Mouse (Mus musculus): ENCODE data around the gene Sae1.
"Not testable (repeated sequence)": the region's sequence is repeated elsewhere in the genome, so short reads cannot be mapped to it uniquely, and the experiment has no call there.

The Sae1 gene

DNA sequence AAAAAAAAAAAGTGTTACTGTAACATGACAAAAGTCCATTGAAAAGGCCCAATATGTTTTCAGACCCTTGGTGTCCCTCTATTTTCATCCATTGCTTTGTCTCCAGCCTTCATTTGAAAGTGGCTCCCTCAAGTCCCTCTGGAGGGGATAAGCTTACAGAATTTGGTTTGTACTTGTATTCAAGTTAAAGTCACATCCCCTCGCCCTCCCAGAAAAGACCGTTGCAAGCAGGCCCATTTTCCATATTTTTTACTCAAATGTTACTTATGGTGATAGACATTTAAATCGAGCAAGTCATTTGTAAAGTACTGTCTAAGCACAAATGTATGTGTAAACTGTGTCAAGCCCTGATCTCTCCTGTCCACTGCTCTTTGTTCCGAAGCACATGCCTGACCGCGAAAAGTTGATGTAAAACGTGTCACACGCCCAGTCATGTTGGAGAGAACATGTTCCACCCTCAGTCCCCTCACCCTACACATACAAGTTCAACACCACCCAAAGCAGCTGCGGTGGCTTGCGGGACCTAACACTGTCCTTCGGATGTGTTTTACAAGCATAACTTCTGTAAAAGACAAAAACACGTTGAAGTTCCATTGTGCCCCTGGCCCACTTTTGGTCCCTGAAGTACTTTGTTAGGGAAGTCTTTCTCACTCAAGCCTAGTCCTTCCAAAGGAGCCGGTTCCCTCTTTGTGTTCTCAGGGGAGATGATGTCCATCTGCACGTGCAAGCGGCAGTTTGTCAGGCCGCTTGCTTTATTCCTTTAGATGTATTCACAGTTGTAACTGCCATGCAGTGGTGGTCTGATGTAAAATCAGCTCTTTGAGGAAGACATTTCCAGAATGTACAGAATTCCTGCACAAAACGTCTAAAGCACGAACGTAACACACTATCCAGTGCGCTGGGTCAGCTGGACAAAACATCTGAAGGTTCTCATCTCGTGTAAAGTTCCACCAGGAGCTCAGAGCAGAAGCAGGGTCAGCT lies 15.7 kb upstream of the Sae1 start:
- DNase-seq (ENCODE audit: low spot score in 2 of 2) = no peak

DNA sequence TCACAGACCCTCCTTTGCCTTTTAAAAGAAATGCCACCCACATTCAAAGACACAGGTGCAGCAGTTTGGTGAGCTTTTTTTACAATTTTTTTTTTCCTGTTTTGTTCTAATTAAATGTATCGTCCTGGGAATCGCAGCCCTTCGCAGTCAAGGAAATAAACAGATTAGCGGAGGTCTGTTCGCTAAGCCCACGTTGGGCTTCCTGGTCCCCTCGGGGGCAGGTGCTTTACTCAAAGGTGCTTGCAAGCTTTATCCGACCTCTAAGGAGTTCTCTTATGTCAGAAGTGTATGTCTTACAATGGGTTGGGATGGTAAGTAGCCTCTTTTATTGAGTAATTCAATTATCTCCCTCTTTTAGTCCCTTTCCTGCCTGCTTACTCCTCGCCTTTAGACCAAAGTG lies 14.8 kb upstream of the Sae1 start:
- DNase-seq (ENCODE audit: low spot score in 2 of 2) = no peak

DNA sequence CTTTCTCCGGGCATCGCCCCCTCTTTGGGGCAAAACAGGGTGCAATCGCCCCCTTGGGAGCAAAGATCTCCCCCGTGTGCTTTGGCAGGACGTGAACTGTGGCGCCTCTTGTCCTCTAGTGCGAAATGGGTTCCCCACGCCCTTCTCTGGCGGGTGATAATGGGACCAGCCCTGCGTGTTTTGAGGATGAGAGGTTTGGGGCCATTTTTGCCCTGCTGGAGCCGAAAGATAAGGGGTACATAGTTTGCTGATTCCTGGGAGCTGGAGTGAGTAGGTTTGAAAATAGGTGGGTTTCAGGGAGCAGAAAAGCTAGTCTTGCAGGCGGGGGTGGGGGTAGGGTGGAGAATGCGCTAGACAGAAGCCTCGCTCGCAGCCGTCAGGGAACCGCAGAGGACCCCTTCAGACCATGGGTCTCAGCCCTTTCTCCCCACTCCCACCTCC lies 14.4 kb upstream of the Sae1 start:
- peak in 1 of 2 experiments; percentile 38 for DNase-seq (ENCODE audit: low spot score in 2 of 2)

DNA sequence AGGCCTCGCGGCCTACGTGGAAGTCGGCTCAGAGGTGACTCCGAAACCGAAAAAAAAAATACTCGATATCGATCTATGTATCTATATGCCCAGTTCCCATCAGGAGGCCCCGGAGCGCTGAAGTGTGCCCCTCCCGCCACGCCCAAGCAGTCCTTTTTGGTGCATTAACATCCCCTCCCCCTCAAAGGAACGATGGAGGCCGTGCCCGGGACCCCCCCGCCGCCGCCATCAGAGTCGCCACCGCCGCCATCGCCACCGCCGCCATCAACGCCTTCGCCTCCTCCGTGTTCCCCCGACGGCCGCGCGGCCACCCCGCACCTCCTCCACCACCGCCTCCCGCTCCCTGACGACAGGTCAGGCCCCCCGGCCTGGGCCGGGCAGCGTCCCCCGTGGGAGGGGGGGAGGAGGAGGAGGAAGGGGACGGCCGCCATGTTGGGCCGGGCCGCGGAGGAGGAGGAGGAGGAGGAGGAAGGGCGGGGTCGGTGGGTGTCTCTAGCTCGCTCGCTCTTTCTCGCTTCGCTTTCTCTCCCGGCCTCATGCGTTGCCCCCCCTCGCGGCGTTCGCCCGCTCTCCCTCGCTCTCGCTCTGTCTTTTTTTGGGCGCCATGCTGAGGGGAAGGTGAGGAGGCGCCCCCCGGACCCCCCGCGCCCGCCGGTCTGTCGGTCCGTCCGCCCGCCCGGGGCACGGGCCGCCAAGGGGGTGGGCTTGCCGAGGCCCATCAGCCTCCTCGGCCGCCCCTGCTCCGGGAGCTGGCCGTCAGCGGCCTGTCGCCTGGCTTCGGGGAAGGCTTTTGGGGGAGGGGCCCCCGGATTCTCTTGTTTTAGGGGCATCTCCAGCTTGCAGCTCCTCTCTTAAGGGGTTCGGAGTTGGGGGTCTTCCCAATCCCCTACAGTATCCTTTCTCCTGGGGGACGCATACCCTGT lies 13.3 kb upstream of the Sae1 start, which contains the start of gene Zc3h4:
Gene Zc3h4, plus strand, starts transcription at position 222 of the 923 bp plus-strand sequence.
- DNase-seq (ENCODE audit: low spot score in 2 of 2) = peak; percentile 89 to 90

DNA sequence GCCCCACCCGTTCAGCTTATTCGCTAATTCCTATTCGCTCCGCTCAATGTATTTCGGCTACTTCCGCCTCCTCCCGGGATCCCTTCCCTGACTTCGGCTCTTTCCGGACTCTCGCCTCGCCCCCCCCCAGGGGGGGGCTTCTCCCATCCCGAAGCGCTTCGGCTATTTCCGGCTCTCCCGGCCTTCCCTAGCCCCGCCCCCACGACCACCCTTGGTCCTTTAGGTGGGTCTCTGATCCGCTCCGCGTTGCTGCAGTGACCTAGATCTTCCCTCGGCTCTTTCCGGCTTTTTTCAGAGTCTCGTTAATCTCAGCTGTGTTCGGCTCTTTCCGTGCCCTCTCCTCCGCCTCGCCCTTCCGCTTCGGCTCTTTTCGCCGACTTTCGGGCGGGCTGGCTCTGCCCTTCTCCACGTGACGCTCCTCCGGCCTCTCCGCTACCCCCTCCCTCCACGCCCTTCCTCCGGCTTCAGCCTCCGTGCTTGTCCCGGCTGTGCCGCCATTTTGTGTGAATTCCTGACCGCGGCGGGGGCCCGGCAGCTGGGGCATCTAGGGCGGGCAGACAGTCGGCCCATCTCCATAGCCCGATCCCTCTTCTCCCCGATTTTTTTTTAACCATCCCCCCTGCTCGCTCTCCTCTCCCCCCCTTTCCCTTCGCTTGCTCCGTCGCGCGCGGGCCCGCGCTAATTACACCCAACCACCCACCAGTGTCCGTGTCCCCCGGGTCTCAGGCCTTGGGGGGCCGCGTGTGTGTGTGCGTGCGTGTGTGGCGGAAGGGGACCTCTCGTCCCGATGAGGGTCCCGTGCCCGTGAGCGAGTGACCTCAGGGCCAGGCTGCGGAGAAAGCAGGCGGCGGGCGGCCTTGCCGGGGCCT lies 12.4 kb upstream of the Sae1 start:
- peak; percentile 99 for DNase-seq (ENCODE audit: low spot score in 2 of 2)

DNA sequence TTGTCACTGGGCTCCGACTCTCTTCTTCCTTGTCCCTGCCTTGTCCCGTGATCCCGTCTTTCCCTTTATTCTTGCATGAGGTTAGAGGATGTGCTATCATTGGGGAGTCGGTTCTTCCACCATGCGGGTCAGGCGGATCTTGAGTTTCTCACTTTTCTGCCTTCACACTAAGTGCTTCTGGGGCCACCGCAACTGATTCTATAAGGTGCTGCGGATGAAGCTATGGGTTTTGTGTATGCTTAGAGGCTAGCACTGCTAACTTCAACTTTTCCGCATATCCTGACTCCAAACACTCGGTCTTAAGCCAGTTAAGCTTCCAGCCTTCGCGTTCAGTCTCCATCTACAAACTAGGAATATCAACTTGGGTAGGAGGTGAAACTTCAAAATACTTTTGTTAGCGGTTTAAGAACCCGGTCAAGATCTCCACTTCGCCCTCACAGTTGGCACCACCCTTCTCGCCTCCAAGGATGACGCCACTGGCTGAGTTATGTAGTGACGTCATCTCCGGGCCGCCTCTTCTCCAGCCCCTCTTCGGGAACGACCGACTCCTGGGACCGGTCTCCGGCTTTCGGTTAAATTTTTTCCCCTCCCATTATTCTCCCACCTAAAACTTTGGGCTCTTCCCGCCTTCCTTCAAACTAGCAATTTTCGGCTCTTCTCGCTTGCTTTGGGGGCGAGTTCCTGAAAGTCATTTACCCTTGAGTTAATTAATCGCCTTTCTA lies 11.7 kb upstream of the Sae1 start:
- peak; percentile 85 to 90 for DNase-seq (ENCODE audit: low spot score in 2 of 2)

DNA sequence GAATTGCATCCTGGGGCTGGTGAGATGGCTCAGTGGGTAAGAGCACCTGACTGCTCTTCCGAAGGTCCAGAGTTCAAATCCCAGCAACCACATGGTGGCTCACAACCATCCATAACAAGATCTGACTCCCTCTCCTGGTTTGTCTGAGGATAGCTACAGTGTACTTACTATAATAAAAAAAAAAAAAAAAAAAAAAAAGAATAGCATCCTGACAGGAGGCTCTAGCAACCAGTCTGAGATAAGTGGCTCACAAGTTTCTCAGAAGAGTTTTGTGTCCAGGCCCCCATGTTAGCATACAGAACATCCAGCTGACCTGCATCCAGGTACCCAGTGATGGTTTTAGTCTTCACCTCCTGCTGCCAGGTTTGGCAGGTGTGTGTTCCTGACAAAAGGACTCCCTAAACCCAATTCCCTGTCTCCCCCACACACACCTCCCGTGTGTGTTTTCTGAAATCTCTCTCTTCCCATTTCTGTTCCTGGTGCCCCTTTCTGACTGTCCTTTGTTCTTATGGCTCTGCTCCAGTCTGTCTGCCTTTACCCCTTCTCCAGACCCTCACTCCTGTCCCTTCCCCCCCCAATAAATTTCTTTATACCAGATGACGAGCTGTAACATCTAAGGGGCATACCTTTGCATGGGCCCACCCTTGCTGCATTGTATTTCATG lies 10.9 kb upstream of the Sae1 start:
- no peak for DNase-seq (ENCODE audit: low spot score in 2 of 2)

DNA sequence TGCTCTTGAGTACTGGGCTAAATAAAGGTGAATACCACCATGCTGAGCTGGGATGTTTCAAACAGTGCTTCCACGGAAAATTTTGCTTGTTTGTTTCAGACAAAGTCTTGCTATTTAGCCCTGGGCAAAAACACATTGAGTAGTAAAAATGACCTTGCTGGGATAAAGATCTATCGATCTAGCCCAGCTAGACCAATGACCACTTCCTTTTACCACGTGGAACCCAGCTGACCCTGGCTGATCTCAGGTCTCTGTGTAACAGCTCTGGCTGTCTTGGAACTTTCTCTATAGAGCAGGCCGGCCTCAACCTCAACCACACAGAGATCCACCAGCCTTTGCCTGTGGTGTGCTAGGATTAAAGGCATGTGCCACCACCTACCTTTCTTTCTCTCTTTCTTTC lies 9.9 kb upstream of the Sae1 start:
- DNase-seq (ENCODE audit: low spot score in 2 of 2) = no peak

DNA sequence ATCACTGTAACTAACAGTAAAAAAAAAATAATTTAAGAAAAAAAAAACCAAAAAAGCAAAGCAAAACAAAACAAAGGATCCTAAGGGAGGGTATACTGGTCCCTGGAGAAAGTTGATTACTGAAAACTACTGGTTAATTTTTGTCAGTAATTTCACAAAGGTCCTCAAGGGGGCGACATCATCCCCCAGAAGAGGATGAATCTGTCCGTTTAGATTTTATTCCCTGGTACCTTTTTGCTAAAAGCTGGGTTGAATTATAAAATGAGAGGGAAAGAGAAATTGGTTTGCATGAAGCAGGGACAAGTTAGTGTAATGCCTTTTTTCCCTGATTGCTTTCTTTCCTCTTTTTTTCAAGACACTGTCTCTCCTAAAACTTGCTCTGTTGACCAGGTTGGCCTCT lies 8.3 kb upstream of the Sae1 start:
- no peak for DNase-seq (ENCODE audit: low spot score in 2 of 2)

DNA sequence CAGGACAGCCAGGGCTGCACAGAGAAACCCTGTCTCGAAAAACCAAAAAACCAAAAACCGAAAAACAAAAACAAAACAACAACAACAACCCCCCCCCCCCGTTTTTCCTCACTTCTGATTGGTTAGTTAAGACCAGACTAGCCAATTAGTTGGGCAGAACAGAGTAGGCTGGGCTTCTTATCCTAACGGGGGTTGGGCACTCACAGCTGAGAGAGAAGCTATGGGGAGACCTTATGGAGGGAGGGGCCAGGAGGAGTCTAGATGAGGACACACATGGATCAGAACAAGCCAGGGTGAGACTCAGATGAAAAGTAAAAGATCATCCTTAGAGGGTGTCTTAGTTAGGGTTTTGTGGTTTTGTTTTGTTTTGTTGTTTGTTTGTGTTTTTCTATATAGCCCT lies 5.3 kb upstream of the Sae1 start:
- DNase-seq (ENCODE audit: low spot score in 2 of 2) = no peak

DNA sequence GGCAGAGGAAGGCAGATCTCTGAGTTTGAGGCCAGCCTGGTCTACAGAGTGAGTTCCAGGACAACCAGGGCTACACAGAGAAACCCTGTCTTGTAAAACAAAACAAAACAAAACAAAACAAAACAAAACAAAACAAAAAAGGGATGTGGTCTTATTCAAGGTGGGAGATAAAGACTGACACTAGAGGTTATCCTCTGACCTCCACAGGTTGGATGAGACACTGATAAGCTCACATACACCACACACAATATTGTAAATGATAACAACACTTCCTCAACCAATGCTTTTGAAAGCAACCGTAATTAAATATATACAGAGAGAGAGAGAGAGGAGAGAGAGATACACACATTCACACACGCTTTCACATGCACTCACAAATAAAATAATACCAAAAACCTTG lies 2.3 kb upstream of the Sae1 start:
- DNase-seq (ENCODE audit: low spot score in 2 of 2) = not testable (repeated sequence)

DNA sequence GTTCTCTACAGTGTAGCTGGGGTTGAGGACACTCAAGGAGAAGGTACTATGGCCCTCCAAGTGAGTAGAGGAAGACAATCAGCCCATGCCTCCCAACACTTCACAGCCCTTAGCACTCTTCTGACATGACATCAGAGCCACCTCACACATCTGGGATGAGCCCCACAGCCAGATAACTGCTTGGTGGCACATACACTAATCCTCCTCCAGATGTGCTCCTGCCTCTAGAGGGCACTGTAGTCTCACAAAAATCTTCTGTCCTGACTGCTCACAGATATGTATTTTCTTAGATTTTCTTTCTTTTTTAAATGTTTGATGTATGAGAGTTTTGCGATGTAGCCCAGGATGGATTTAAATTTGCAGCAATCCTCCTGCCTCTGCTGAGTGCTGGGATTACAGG lies 11.1 kb downstream of the Sae1 start:
- DNase-seq (ENCODE audit: low spot score in 2 of 2) = no peak

DNA sequence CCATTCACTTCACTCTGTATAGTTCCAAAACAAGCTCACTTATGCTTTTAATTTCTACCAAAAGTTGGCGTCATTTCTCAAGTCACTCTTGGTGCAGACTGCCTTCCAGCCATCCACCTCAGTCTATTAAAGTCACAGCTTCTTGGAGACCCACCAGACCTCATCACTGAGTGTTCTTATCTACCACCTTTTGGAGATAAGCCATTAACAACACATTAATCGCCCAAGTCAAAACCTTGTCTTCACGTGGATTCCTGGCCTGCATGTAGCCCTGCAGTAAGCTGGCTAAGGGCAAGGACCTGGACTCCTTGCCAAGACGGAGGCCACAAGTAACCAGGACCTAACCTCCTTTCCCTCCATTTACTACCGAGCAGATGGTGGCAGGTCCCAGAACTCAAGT lies 12.6 kb downstream of the Sae1 start:
- no peak for DNase-seq (ENCODE audit: low spot score in 2 of 2)

DNA sequence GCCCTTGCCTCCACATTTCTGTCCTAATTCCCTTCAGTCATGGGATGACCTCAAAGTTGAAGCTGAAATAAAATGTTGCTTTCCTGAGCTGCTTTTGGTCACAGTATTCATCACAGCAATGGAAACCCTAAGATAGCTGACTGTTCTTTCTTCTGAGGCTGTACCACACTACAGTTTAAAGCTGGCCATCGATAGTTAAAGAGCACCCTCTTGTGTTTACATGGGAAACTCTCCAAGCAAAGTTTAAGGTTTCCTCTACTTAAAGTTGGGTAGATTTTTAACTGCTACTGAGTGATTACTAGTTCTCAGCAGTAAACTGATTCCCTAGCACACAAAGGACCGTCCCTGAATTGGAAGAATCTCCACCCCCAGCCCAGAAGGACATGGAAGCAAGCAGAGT lies 13.9 kb downstream of the Sae1 start:
- DNase-seq (ENCODE audit: low spot score in 2 of 2) = no peak

DNA sequence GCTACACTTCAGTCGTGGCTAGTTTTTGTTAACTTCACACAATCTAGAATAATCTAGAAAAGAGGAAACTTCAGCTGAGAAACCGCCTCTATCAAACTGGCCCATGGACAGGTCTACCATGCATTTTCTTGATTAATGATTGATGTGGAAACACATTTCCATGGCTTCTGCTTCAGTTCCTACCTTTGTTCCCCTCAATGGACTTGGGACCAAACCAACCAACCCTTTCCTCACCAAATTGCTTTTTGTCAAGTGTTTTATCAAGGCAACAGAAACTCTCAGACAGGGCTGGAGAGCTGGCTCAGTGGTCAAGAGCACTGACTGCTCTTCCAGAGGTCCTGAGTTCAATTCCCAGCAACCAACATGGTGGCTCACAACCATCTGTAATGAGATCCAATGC lies 17.0 kb downstream of the Sae1 start:
- no peak for DNase-seq (ENCODE audit: low spot score in 2 of 2)

DNA sequence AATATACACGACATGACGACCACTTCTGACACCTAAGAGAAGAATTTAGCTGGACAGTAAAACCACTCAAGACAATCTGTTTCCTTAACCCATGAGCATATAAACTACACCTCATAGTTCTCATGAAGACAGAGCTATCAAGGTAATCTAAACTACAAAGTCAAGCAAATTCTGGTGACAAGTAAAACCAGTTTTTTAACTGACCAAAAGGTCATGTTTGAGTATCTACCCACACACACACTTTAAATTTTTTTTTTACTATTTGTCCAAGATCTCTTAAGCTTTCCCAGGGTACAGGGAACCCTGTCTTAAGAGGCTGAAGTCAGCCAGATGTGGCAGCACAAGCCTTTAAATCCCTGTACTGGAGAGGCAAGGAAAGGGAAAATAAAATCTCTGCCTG lies 18.8 kb downstream of the Sae1 start:
- no peak for DNase-seq (ENCODE audit: low spot score in 2 of 2)

DNA sequence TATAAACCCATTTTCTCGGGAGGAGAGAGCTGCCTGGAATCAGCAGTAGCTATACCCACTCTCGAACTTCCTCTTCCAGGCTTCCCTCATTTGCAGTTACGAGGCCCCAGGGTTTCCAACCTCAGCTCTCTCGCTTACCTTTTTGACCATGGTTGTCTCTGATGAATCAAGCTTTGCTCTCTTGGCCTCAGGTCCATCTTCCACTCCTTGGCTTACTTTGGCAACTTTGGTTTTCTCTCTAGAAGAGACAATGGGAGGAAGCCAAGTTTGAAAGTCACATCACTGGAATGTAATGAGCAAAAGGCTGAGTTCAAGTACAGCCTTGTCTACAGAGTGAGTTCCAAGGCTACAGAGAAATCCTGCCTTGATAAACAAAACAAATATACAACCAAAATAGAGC lies 20.9 kb downstream of the Sae1 start:
- DNase-seq (ENCODE audit: low spot score in 2 of 2) = no peak

DNA sequence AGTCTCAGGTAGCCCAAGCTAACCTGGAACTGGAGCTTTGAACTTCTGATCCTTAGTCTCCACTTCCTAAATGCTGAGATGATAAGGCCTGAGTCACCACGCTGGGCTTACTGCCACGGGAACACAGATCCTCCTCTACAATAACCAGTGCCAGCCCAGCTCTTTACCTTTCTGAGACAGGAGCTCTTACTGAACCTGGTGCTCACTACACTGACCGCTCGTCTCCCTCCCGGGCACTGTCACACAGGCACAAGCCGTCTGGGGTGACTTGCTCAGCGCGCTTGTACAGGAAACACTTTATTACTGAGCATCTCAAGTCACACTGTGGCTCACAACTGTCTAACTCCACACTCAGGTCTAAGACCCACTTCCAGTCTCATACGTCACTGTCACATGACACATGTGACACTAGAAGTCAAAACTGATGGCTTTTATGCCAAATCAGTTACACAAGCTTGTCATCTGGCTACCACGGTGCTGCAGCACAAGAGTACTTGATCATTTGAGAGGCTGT lies 21.4 kb downstream of the Sae1 start:
- DNase-seq (ENCODE audit: low spot score in 2 of 2) = no peak

DNA sequence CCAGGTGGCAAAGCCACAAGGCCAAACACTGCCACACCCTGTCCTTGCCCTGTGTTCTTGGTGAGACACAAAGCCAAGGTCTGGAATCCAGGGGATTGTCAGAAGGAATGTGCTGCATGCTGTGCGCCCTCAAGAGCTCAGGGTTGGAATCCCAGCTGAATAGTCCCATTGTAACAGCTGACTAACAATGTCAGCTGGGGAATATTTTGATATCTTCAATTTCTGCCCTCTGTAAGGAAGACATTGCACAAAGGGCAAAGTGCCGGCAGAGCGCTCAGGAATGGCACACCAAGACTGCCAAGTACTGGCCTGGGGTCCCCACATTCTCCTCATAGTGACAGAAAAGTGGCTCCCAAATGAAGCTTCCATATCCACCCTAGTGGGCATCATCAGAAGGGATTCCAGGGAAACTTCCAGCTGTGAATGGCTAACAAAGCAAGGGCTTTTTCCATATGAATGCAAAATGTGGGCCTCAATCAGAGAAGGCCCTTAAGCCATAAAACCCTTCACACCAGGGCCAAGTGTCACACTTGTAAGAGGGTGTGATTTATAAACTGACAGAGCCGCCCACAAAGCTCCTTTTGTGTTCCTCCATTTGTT lies 22.6 kb downstream of the Sae1 start:
- DNase-seq (ENCODE audit: low spot score in 2 of 2) = no peak

DNA sequence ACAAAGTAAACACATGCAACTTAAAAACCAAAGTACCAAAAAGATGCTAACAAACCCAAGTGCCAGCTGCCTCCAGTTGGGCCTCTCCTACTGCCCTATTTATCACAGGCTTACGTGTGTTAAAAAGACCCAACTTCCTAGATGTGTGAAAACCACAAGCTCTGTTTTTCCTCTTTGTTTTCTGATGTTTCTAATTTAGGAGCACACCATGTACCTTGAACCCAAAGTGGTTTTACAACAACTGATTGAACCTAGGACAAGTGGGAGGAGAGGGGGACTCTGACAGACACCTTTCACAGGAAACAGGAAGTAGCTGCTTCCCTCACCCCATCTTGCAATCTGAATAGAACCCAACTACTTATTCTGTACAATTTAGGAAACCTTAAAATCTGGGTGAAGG lies 23.3 kb downstream of the Sae1 start:
- DNase-seq (ENCODE audit: low spot score in 2 of 2) = no peak
